Mouse (Mus musculus): ENCODE data around the gene Mcoln2. TPM values are rescaled to one million over a fixed set of nuclear protein-coding genes. Genes with fewer than 3 reads are reported as not detected.

The Mcoln2 gene
- 0.59 and 0.62 TPM in 2 replicates for polyA plus RNA-seq (2015; fragmentation: Nextera tagmentation; extraction: Ambion mirVana)

DNA sequence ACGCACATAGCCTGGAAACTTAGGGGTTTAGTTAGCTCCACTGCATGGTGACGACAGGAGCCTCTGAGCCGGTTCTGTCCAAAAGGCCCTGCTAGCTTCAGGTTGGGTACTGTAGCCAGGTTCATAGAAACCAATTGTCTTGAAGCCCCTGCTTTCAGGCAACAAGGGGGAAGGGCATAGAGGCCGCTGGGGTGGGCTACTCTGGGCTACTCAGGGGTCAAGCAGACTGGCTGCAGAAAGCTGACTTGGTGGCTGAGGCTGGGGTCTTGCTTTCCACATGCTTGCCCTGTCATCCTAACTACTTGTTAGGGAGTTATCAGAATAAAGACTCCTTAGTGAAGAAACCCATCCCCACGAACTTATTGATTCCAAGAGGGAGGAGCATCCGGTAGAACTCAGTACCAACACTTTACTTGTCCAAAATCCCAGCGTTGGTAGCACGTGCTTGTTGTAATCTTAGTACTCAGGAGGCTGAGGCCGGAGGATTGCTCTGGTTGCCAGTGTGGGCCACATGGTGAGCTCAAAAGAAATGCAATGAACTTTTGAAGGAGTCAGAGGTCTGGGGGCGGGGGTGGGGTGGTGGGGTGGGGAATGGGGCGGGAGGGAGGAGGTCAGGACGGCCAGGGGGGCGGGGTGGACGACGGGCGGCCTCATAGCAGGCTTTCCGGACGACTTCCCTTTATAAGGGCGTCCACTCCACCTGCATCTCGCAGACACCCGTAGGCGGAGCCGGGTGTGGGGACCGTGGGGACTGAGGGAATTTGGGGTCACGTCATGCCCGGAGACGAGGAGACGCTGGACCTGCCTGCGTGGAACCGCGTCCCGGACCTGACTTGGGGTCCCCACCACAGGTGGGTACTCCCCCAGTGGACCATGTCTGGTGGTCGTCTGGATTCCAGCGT, at the start of gene Mcoln2:
Gene Mcoln2 (plus strand): TSS at position 678 of the 902 bp plus-strand sequence.
- no peaks in the 10 kb centered on the region for H3K36me3 ChIP-seq (ENCODE audit: control insufficient read depth, insufficient read depth, low read length)
- peaks cover 11% of the 10 kb centered on the region for H3K4me1 ChIP-seq (ENCODE audit: control insufficient read depth, insufficient read depth, low read depth, low read length)
- no peaks in the 10 kb centered on the region for H3K9me3 ChIP-seq (ENCODE audit: control insufficient read depth, low read length)
- H3K27ac ChIP-seq (ENCODE audit: low read depth, low read length) = no peak within 1 kb of the TSS
- peak within 1 kb of the TSS; percentile 47 for H3K4me3 ChIP-seq (ENCODE audit: low read length)
- peaks cover 23% of the 10 kb centered on the region for H3K27me3 ChIP-seq (replicated peaks; ENCODE audit: control insufficient read depth, insufficient read depth, low read length)
- ATAC-seq = peak; percentile 17; the same call in 1 of the 2 replicates
- H3K4me2 ChIP-seq (ENCODE audit: low read length) = peak within 1 kb of the TSS; percentile 96
- WGBS = 15% methylated on average over 26 of the region's 34 CpGs
- peak within 1 kb of the TSS; percentile 55 for H3K9ac ChIP-seq (ENCODE audit: low read depth, low read length)

DNA sequence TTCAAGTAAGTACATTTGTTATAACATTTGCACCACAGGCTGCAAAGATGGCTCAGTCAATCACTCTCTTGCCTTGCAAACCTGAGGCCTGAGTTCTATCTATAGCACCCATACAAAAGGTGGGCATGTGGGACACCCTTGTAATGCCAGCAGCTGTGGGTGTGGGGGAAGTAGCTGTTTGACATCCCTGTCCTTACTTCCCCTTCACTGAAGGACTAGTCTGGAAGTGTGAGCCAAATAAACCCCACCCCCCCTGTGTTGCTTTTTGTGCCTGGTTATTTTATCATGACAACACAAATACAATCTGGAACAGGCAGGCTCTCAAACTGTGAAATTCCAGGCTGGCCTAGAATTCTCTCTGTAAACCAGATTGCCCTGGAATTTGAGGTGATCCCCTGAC, 49.7 kb upstream of the Mcoln2 start:
- H3K9ac ChIP-seq (ENCODE audit: low read depth, low read length) = no peak overlapping the region
- H3K36me3 ChIP-seq (ENCODE audit: control insufficient read depth, insufficient read depth, low read length) = no peaks in the 10 kb centered on the region
- no peak overlapping the region for H3K4me2 ChIP-seq (ENCODE audit: low read length)
- no peaks in the 10 kb centered on the region for H3K9me3 ChIP-seq (ENCODE audit: control insufficient read depth, low read length)
- H3K27ac ChIP-seq (ENCODE audit: low read depth, low read length) = no peak overlapping the region
- no peak overlapping the region for H3K4me3 ChIP-seq (ENCODE audit: low read length)
- H3K27me3 ChIP-seq (replicated peaks; ENCODE audit: control insufficient read depth, insufficient read depth, low read length) = no peaks in the 10 kb centered on the region
- no peak for ATAC-seq
- H3K4me1 ChIP-seq (ENCODE audit: control insufficient read depth, insufficient read depth, low read depth, low read length) = no peaks in the 10 kb centered on the region

DNA sequence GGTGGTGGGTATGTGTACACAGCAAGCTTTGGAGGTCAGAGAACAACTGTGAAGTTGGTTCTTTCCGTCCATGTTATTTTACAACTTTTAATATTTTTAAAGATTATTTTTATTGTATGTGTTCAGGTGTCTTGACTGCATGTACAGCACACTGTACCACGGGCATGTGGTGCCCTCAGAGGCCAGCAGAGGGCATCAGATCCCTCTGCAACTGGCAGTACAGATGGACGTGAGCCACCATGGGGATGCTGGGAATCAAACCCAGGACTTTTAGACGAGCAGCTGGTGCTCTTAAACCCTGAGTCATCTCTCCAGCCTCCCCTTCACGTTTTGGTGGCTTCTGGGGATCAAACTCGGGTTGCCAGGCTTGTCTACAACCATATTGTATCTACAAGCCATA, 47.6 kb upstream of the Mcoln2 start:
- no peak for ATAC-seq
- Histone ChIP-seq H3K27ac (ENCODE audit: low read depth, low read length) (no peak overlapping the region), H3K9me3 (ENCODE audit: control insufficient read depth, low read length) (no peaks in the 10 kb centered on the region), H3K4me1 (ENCODE audit: control insufficient read depth, insufficient read depth, low read depth, low read length) (no peaks in the 10 kb centered on the region), H3K4me3 (ENCODE audit: low read length) (no peak overlapping the region), H3K27me3 (replicated peaks; ENCODE audit: control insufficient read depth, insufficient read depth, low read length) (no peaks in the 10 kb centered on the region), H3K9ac (ENCODE audit: low read depth, low read length) (no peak overlapping the region), H3K4me2 (ENCODE audit: low read length) (no peak overlapping the region), H3K36me3 (ENCODE audit: control insufficient read depth, insufficient read depth, low read length) (no peaks in the 10 kb centered on the region)
- WGBS = 56% methylated on average over 6 of the region's 6 CpGs

DNA sequence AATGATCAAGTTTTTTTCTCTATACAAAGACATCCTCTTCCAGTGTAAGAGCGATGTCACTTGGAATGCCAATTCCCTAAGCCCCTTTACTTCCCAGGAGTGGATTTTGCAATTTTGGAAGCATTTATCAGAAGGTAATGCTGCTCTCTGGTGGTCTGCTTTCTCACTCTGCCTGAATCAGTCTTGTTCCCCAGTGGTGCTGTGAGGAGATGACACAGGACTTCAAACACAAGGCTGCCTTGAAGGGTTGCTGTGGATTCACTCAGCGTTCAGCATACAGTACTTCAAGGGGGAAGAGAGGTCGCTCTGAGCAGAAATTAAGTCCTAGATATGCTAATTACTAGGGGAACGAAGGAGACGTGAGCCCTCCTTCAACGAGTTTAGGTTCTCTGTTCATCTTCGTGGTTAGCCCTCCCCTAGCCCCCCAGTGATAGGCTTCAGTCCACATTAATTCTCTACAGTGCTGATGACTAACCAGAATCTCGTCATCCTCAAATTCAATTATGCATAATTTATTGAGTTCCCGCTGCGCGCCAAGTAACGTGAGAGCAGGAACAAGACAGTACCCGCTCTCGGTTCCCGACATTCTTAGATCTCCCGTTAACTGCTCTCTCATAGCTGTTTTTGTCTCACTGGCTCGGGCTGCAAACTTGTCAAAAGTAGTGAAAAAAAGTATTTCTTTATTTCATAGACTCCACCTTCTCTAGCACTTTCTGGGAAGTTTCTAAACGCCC, 42.4 kb upstream of the Mcoln2 start:
- H3K36me3 ChIP-seq (ENCODE audit: control insufficient read depth, insufficient read depth, low read length) = no peaks in the 10 kb centered on the region
- H3K27me3 ChIP-seq (replicated peaks; ENCODE audit: control insufficient read depth, insufficient read depth, low read length) = no peaks in the 10 kb centered on the region
- peak overlapping the region; percentile 47 for H3K4me3 ChIP-seq (ENCODE audit: low read length)
- ATAC-seq = peak; percentile 60
- WGBS = 2% methylated on average over 18 of the region's 18 CpGs
- peak overlapping the region; percentile 19; the same call in 1 of the 2 replicates for H3K9ac ChIP-seq (ENCODE audit: low read depth, low read length)
- no peaks in the 10 kb centered on the region; the same call in 1 of the 2 replicates for H3K4me1 ChIP-seq (ENCODE audit: control insufficient read depth, insufficient read depth, low read depth, low read length)
- no peak overlapping the region for H3K27ac ChIP-seq (ENCODE audit: low read depth, low read length)
- H3K9me3 ChIP-seq (ENCODE audit: control insufficient read depth, low read length) = no peaks in the 10 kb centered on the region
- H3K4me2 ChIP-seq (ENCODE audit: low read length) = peak overlapping the region; percentile 79

DNA sequence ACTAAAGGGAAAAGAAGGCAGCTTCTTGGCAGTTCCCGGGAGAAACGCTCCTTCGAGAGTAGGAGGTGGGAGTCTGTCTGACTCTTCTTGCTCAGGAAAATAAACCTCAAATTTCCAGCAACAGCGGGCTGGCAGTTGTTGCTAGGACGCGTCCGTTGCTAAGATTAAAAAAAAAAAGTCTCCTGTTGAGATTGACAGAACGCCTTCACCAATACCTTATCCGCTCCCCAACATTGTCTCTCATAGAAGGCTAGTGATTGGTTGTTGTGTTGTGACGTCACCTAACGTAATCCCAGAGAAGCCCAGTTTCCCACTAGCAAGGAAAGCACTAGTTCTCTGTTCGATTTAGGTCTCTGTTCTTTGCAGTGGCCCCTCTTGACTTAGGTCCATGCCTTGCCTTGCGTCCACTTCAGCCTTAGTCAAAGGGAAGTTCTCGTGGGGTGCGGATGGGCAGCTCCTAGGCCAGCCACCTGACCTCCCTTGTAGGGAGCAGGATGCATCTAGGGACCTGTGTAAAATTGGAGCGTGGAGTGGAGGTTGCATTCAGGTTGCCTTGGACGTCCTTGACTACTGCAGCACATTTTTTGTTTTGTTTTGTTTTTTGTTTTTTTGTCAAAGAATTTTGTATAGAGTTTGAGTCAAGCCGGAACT, 41.6 kb upstream of the Mcoln2 start, which contains the start of gene Wdr63:
Gene Wdr63 (minus strand): TSS at position 210 of the 651 bp plus-strand sequence.
- H3K27me3 ChIP-seq (replicated peaks; ENCODE audit: control insufficient read depth, insufficient read depth, low read length) = no peaks in the 10 kb centered on the region
- no peak within 1 kb of the TSS for H3K27ac ChIP-seq (ENCODE audit: low read depth, low read length)
- H3K4me2 ChIP-seq (ENCODE audit: low read length) = peak within 1 kb of the TSS; percentile 79
- peak; percentile 97 for ATAC-seq
- no peaks in the 10 kb centered on the region; the same call in 1 of the 2 replicates for H3K4me1 ChIP-seq (ENCODE audit: control insufficient read depth, insufficient read depth, low read depth, low read length)
- peak within 1 kb of the TSS; percentile 41 for H3K9ac ChIP-seq (ENCODE audit: low read depth, low read length)
- WGBS = 9% methylated on average over 18 of the region's 18 CpGs
- peak within 1 kb of the TSS; percentile 47 for H3K4me3 ChIP-seq (ENCODE audit: low read length)
- H3K9me3 ChIP-seq (ENCODE audit: control insufficient read depth, low read length) = no peaks in the 10 kb centered on the region
- H3K36me3 ChIP-seq (ENCODE audit: control insufficient read depth, insufficient read depth, low read length) = no peaks in the 10 kb centered on the region

DNA sequence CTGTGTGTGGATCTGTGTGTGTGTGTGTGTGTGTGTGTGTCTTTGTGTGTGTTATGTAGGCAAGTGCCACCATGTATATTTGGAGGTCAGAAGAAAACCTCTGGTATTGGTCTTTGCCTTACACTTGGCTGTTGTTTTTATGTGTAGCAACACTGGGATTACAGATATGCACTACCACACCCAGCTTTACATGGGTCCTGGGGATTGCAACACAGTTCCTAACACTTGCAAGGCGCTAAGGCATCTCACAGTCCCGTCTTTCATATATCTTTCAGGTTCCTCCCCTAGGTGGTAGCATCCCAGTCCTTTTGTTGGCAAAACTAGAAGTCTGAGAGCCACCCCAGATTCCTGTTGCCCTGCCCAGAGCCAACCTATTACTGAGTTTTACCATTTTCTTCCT, 40.7 kb upstream of the Mcoln2 start:
- H3K36me3 ChIP-seq (ENCODE audit: control insufficient read depth, insufficient read depth, low read length) = no peaks in the 10 kb centered on the region
- no peak overlapping the region for H3K4me2 ChIP-seq (ENCODE audit: low read length)
- no peak for ATAC-seq
- H3K4me3 ChIP-seq (ENCODE audit: low read length) = no peak overlapping the region
- H3K27ac ChIP-seq (ENCODE audit: low read depth, low read length) = no peak overlapping the region
- H3K4me1 ChIP-seq (ENCODE audit: control insufficient read depth, insufficient read depth, low read depth, low read length) = no peaks in the 10 kb centered on the region; the same call in 1 of the 2 replicates
- no peak overlapping the region for H3K9ac ChIP-seq (ENCODE audit: low read depth, low read length)
- WGBS = 87% methylated on average over 2 of the region's 2 CpGs
- no peaks in the 10 kb centered on the region for H3K27me3 ChIP-seq (replicated peaks; ENCODE audit: control insufficient read depth, insufficient read depth, low read length)
- no peaks in the 10 kb centered on the region for H3K9me3 ChIP-seq (ENCODE audit: control insufficient read depth, low read length)

DNA sequence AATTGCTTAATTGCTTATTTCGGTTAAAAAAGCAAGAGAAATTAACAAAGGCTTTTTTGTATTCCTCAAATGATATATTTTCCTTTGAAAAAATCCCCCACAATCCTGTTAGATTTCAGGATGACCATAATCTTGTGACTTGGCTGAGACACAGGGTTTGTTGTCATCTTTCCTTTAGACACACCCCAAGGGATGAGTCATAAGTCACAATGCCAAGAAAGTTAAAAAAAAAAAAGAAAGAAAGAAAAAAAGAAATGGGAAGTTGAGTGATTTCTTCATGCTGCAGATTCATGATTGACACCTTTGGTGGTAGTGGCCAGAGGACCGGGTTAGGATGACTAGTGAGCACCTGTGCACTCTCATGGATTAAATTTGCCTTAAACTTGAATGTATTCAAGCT, 39.3 kb upstream of the Mcoln2 start:
- 75% methylated on average over 2 of the region's 2 CpGs for WGBS
- Histone ChIP-seq H3K4me3 (ENCODE audit: low read length) (no peak overlapping the region), H3K9ac (ENCODE audit: low read depth, low read length) (no peak overlapping the region), H3K36me3 (ENCODE audit: control insufficient read depth, insufficient read depth, low read length) (no peaks in the 10 kb centered on the region), H3K27ac (ENCODE audit: low read depth, low read length) (no peak overlapping the region), H3K4me2 (ENCODE audit: low read length) (no peak overlapping the region), H3K9me3 (ENCODE audit: control insufficient read depth, low read length) (no peaks in the 10 kb centered on the region), H3K4me1 (ENCODE audit: control insufficient read depth, insufficient read depth, low read depth, low read length) (no peaks in the 10 kb centered on the region; the same call in 1 of the 2 replicates), H3K27me3 (replicated peaks; ENCODE audit: control insufficient read depth, insufficient read depth, low read length) (no peaks in the 10 kb centered on the region)
- no peak for ATAC-seq

DNA sequence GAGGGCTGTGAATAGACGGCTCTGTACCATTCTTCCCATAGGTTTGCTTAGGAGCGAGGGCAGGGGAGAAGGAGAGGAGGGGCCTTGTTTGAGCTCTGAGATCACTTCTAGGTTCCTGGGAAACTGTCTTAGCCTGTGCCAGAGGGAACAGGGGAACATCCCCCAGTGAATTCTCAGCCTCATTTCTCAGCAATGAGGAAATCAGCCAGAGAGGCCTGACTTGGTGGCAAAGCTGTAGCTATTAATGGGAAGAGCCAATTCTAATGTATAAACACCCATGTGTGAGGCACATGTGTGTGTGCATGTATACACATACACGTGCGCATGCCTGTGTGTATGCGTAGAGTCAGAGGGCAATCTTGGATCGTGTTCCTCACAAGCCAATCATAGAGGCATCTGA, 38.7 kb upstream of the Mcoln2 start:
- WGBS = 80% methylated on average over 6 of the region's 6 CpGs

More for the DNA sequence above, 38.7 kb upstream of the Mcoln2 start:
- ATAC-seq = no peak
- Histone ChIP-seq H3K9ac (ENCODE audit: low read depth, low read length) (no peak overlapping the region), H3K27ac (ENCODE audit: low read depth, low read length) (no peak overlapping the region), H3K4me3 (ENCODE audit: low read length) (no peak overlapping the region), H3K4me1 (ENCODE audit: control insufficient read depth, insufficient read depth, low read depth, low read length) (no peaks in the 10 kb centered on the region; the same call in 1 of the 2 replicates), H3K36me3 (ENCODE audit: control insufficient read depth, insufficient read depth, low read length) (no peaks in the 10 kb centered on the region), H3K9me3 (ENCODE audit: control insufficient read depth, low read length) (no peaks in the 10 kb centered on the region), H3K27me3 (replicated peaks; ENCODE audit: control insufficient read depth, insufficient read depth, low read length) (no peaks in the 10 kb centered on the region), H3K4me2 (ENCODE audit: low read length) (no peak overlapping the region)
